Comparison of ENCODE assay signal across 10 mouse cellular contexts in genomic region chr6:31927181-31927580, GRCm38 (mm10).
DNase-seq lines count a peak whose midpoint lies in the region; ATAC-seq and TF ChIP-seq lines count a peak whose summit lies in the region.
"Had no signal": no experiment of that assay in that cellular context is flagged by ENCODE, and none has a peak within 500 bp of the region (broad histone marks: within the 10 kb centered on the region; RNA-seq: fewer than 3 reads in every experiment).

No protein-coding gene starts in this region.

- H3K9me3 ChIP-seq in hindbrain, postnatal 0 days (ENCODE audit: low read length): no peaks in the 10 kb centered on the region
- no peaks in the 10 kb centered on the region for H3K9me3 ChIP-seq in hindbrain, embryonic 14.5 days (ENCODE audit: control insufficient read depth, low read length)
- no peaks in the 10 kb centered on the region; the same call in 1 of the 2 replicates for H3K9me3 ChIP-seq in kidney, embryonic 16.5 days (ENCODE audit: low read length)
- H3K9me3 ChIP-seq in midbrain, embryonic 15.5 days: no peaks in the 10 kb centered on the region
- H3K9me3 ChIP-seq: liver, embryonic 15.5 days had no signal

- no peak overlapping the region for H3K4me2 ChIP-seq in hindbrain, postnatal 0 days (ENCODE audit: low read depth, low read length)
- H3K4me2 ChIP-seq in hindbrain, embryonic 14.5 days (replicated peaks): no peak overlapping the region
- no peak overlapping the region for H3K4me2 ChIP-seq in kidney, embryonic 16.5 days (replicated peaks; ENCODE audit: low read depth, low read length)
- H3K4me2 ChIP-seq in midbrain, embryonic 15.5 days: no peak overlapping the region
- H3K4me2 ChIP-seq: liver, embryonic 15.5 days had no signal

- ATAC-seq in hindbrain, postnatal 0 days: no peak
- no peak for ATAC-seq in hindbrain, embryonic 14.5 days (ENCODE audit: low FRiP score)
- ATAC-seq in Patski: peak; percentile 76
- ATAC-seq in kidney, embryonic 16.5 days (ENCODE audit: low FRiP score, low TSS enrichment): no peak
- ATAC-seq in midbrain, embryonic 15.5 days (replicated peaks): no peak

- DNase-seq in hindbrain, postnatal 0 days (ENCODE audit: low spot score): peak; percentile 19
- no peak for DNase-seq in hindbrain, embryonic 14.5 days (ENCODE audit: low spot score)
- peak; percentile 24 for DNase-seq in Patski (ENCODE audit: low read depth, low spot score)
- DNase-seq in cerebellum, adult 9-10 months: peak; percentile 52
- peak; percentile 6 to 15 for DNase-seq in layer of hippocampus, postnatal 10 days (ENCODE audit: low spot score in 2 of 2)
- DNase-seq in embryo, embryonic 9.5 days (ENCODE audit: extremely low spot score): no peak

- no peak for TF ChIP-seq CTCF in hindbrain, postnatal 0 days (IDR thresholded peaks at IDR 0.05; ENCODE audit: low read depth)
- TF ChIP-seq CTCF in Patski (IDR thresholded peaks at IDR 0.05): no peak

- H3K4me3 ChIP-seq in hindbrain, postnatal 0 days (ENCODE audit: low read length): no peak overlapping the region
- H3K4me3 ChIP-seq in hindbrain, embryonic 14.5 days (replicated peaks; ENCODE audit: low read length): no peak overlapping the region
- H3K4me3 ChIP-seq in kidney, embryonic 16.5 days (ENCODE audit: low read length): no peak overlapping the region
- H3K4me3 ChIP-seq in midbrain, embryonic 15.5 days: no peak overlapping the region
- H3K4me3 ChIP-seq: liver, embryonic 15.5 days; myocyte had no signal

- no peaks in the 10 kb centered on the region for H3K27me3 ChIP-seq in hindbrain, postnatal 0 days (ENCODE audit: insufficient read depth, low read length)
- no peaks in the 10 kb centered on the region for H3K27me3 ChIP-seq in hindbrain, embryonic 14.5 days (ENCODE audit: control insufficient read depth, insufficient read depth, low read length)
- peaks cover 4% of the 10 kb centered on the region for H3K27me3 ChIP-seq in Patski
- no peaks in the 10 kb centered on the region for H3K27me3 ChIP-seq in kidney, embryonic 16.5 days (ENCODE audit: insufficient read depth, low read length)
- no peaks in the 10 kb centered on the region for H3K27me3 ChIP-seq in midbrain, embryonic 15.5 days (replicated peaks)
- H3K27me3 ChIP-seq: liver, embryonic 15.5 days had no signal

- no peak overlapping the region for H3K27ac ChIP-seq in hindbrain, postnatal 0 days
- no peak overlapping the region for H3K27ac ChIP-seq in hindbrain, embryonic 14.5 days
- no peak overlapping the region for H3K27ac ChIP-seq in kidney, embryonic 16.5 days (ENCODE audit: low read length)
- H3K27ac ChIP-seq in midbrain, embryonic 15.5 days: no peak overlapping the region
- H3K27ac ChIP-seq: liver, embryonic 15.5 days had no signal

- H3K4me1 ChIP-seq in hindbrain, postnatal 0 days (ENCODE audit: insufficient read depth, low read length): peaks cover 6% of the 10 kb centered on the region; the same call in 1 of the 2 replicates
- H3K4me1 ChIP-seq in hindbrain, embryonic 14.5 days (replicated peaks; ENCODE audit: control insufficient read depth, insufficient read depth, low read length): peaks cover 16% of the 10 kb centered on the region
- H3K4me1 ChIP-seq in kidney, embryonic 16.5 days (ENCODE audit: insufficient read depth, low read length): no peaks in the 10 kb centered on the region
- H3K4me1 ChIP-seq in midbrain, embryonic 15.5 days: peaks cover 10% of the 10 kb centered on the region
- H3K4me1 ChIP-seq: liver, embryonic 15.5 days had no signal

- no peak overlapping the region for H3K9ac ChIP-seq in hindbrain, postnatal 0 days (replicated peaks; ENCODE audit: low read length)
- no peak overlapping the region for H3K9ac ChIP-seq in hindbrain, embryonic 14.5 days
- H3K9ac ChIP-seq in kidney, embryonic 16.5 days (replicated peaks; ENCODE audit: low read length): no peak overlapping the region
- no peak overlapping the region for H3K9ac ChIP-seq in midbrain, embryonic 15.5 days
- H3K9ac ChIP-seq: liver, embryonic 15.5 days had no signal

- WGBS in hindbrain, postnatal 0 days: 60% methylated on average over 3 of the region's 3 CpGs
- 80% methylated on average over 3 of the region's 3 CpGs for WGBS in hindbrain, embryonic 14.5 days
- WGBS in kidney, embryonic 16.5 days: 44% methylated on average over 3 of the region's 3 CpGs
- WGBS in midbrain, embryonic 15.5 days: 81% methylated on average over 3 of the region's 3 CpGs

- POLR2A ChIA-PET in Patski (lab: Charles Lee): no interaction called here

- no peaks in the 10 kb centered on the region for H3K36me3 ChIP-seq in hindbrain, postnatal 0 days (ENCODE audit: insufficient read depth, low read length)
- no peaks in the 10 kb centered on the region for H3K36me3 ChIP-seq in hindbrain, embryonic 14.5 days (replicated peaks; ENCODE audit: control insufficient read depth, insufficient read depth)
- H3K36me3 ChIP-seq in kidney, embryonic 16.5 days (ENCODE audit: insufficient read depth, low read length): no peaks in the 10 kb centered on the region
- H3K36me3 ChIP-seq in midbrain, embryonic 15.5 days (replicated peaks): no peaks in the 10 kb centered on the region
- H3K36me3 ChIP-seq: liver, embryonic 15.5 days had no signal

- CTCF ChIA-PET in Patski (lab: Charles Lee): no interaction called here

- in situ Hi-C loops in Patski (cut with MboI; ENCODE audit: low pct_unique_long_range_greater_than_20kb): no loop called here

Comparison
In these comparisons a context has a peak if more than half of its experiments do, and no peak if none do; other contexts are left out.
1. DNase-seq: peak in hindbrain, postnatal 0 days (single experiment), Patski (single experiment), cerebellum, adult 9-10 months (single experiment) and layer of hippocampus, postnatal 10 days (2 of 2); none in hindbrain, embryonic 14.5 days (single experiment) and embryo, embryonic 9.5 days (single experiment).